Mouse (Mus musculus): Measurements from ENCODE around the gene Il6st. TPM values are rescaled to one million over a fixed set of nuclear protein-coding genes. Genes with fewer than 3 reads are reported as not detected.

Gene Il6st
- 20.2 and 22.4 TPM in 2 replicates for polyA plus RNA-seq (2014; fragmentation: Nextera tagmentation; extraction: Ambion mirVana)

DNA sequence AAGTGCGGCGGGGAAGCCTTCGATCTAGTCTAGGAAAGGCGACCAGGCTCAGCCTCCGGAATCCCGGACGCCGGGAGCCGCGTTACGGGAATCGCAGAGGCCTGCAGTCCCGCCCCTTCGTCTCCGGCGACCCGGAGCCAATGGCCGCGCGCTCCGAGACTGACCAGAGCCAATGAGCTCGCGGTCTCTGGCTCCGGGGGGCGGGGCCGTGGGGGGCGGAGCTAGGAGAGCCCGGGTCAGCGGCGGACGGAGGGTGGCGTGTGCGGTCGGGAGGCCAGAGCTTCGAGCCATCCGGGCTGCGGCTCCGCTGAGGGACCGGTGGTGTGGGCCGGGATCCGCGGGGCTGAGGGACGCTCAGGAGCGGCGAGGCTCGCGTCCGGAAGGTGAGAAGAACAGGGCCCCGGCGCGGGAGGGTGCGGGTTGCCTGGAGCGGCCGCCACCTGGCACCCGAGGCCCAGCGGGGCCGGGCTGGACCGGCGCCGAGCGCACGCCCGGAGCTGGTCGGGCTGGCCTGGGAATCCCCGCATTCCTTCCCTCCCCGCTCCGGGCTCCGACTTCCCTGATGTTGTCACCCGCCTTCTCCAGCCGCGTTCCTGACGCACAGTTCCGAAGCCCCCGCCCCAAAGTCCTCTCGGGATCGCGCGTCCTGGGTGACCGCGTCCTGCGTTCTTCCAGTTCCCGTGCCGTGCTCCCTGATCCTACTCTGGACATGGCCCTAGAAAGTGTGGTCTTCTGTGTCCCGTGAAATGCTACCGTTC lies at the start of gene Il6st:
Gene Il6st (plus strand): TSS at position 203 of the 758 bp plus-strand sequence.
- ATAC-seq (ENCODE audit: insufficient number of reproducible peaks, low FRiP score, low TSS enrichment, low read depth) (peak; percentile 99), DNase-seq (ENCODE audit: low spot score) (peak; percentile 97)
- WGBS = 0% methylated on average over 67 of the region's 85 CpGs
- H3K27ac ChIP-seq (replicated peaks; ENCODE audit: low read depth, low read length) = peak within 1 kb of the TSS; percentile 47; the same call in 1 of the 2 replicates
- peak within 1 kb of the TSS; percentile 84 for H3K9ac ChIP-seq (ENCODE audit: low read length)
- no peaks in the 10 kb centered on the region for H3K4me1 ChIP-seq (ENCODE audit: control insufficient read depth, insufficient read depth, low read length)
- no peaks in the 10 kb centered on the region for H3K36me3 ChIP-seq (ENCODE audit: control insufficient read depth, insufficient read depth, low read length)
- H3K27me3 ChIP-seq (ENCODE audit: control insufficient read depth, insufficient read depth, low read length) = no peaks in the 10 kb centered on the region
- peak within 1 kb of the TSS; percentile 83 for H3K4me2 ChIP-seq (ENCODE audit: low read depth, severe bottlenecking)
- H3K4me3 ChIP-seq (ENCODE audit: low read depth, low read length) = peak within 1 kb of the TSS; percentile 88
- no peaks in the 10 kb centered on the region for H3K9me3 ChIP-seq (ENCODE audit: control insufficient read depth, low read length)

- 84% methylated on average over 6 of the region's 6 CpGs for WGBS
- no peaks in the 10 kb centered on the region for H3K9me3 ChIP-seq (ENCODE audit: control insufficient read depth, low read length)
- no peaks in the 10 kb centered on the region for H3K36me3 ChIP-seq (ENCODE audit: control insufficient read depth, insufficient read depth, low read length)
- no peaks in the 10 kb centered on the region for H3K27me3 ChIP-seq (ENCODE audit: control insufficient read depth, insufficient read depth, low read length)
- no peak for ATAC-seq (ENCODE audit: insufficient number of reproducible peaks, low FRiP score, low TSS enrichment, low read depth)
- no peak overlapping the region for H3K4me2 ChIP-seq (ENCODE audit: low read depth, severe bottlenecking)
- no peak overlapping the region for H3K4me3 ChIP-seq (ENCODE audit: low read depth, low read length)
- no peak for DNase-seq (ENCODE audit: low spot score)
- H3K4me1 ChIP-seq (ENCODE audit: control insufficient read depth, insufficient read depth, low read length) = peaks cover 5% of the 10 kb centered on the region; the same call in 1 of the 2 replicates
- no peak overlapping the region for H3K27ac ChIP-seq (replicated peaks; ENCODE audit: low read depth, low read length)
- no peak overlapping the region for H3K9ac ChIP-seq (ENCODE audit: low read length)
Observed at GRCm38 (mm10) chr13:112415896-112416295, 48.0 kb upstream of the Il6st start.

GRCm38 (mm10) chr13:112416410-112417162 lies 47.3 kb upstream of the Il6st start:
- no peak overlapping the region for H3K4me2 ChIP-seq (ENCODE audit: low read depth, severe bottlenecking)
- H3K9me3 ChIP-seq (ENCODE audit: control insufficient read depth, low read length) = no peaks in the 10 kb centered on the region
- no peaks in the 10 kb centered on the region for H3K36me3 ChIP-seq (ENCODE audit: control insufficient read depth, insufficient read depth, low read length)
- ATAC-seq (ENCODE audit: insufficient number of reproducible peaks, low FRiP score, low TSS enrichment, low read depth) = 0 out of 2 replicates have a peak, but pooled peaks have one; percentile 70
- WGBS = 13% methylated on average over 8 of the region's 8 CpGs
- peaks cover 5% of the 10 kb centered on the region; the same call in 1 of the 2 replicates for H3K4me1 ChIP-seq (ENCODE audit: control insufficient read depth, insufficient read depth, low read length)
- H3K9ac ChIP-seq (ENCODE audit: low read length) = no peak overlapping the region
- H3K27ac ChIP-seq (replicated peaks; ENCODE audit: low read depth, low read length) = peak overlapping the region; percentile 38; the same call in 1 of the 2 replicates
- H3K4me3 ChIP-seq (ENCODE audit: low read depth, low read length) = no peak overlapping the region
- no peaks in the 10 kb centered on the region for H3K27me3 ChIP-seq (ENCODE audit: control insufficient read depth, insufficient read depth, low read length)
- peak; percentile 37 for DNase-seq (ENCODE audit: low spot score)

DNA sequence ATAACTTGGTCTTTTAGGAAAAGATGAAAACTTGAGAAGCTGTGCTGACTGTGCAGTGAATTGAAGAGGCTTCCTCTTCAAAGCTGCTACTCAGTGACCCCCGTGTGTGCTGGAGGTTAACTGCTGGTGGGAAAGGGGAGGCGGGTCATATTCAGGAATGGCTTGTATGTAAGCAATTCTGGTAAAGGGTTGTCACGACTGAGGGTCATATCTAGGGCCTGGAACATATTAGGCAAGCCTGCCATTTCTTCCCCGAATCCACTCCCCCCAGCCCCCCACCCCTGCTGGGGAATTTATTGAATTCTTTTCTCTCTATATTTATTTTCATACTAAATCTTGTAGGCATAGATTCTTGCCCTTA lies 46.7 kb upstream of the Il6st start:
- Histone ChIP-seq H3K27ac (replicated peaks; ENCODE audit: low read depth, low read length) (no peak overlapping the region), H3K4me3 (ENCODE audit: low read depth, low read length) (no peak overlapping the region), H3K9me3 (ENCODE audit: control insufficient read depth, low read length) (no peaks in the 10 kb centered on the region), H3K27me3 (ENCODE audit: control insufficient read depth, insufficient read depth, low read length) (no peaks in the 10 kb centered on the region), H3K9ac (ENCODE audit: low read length) (no peak overlapping the region), H3K4me2 (ENCODE audit: low read depth, severe bottlenecking) (no peak overlapping the region), H3K4me1 (ENCODE audit: control insufficient read depth, insufficient read depth, low read length) (peaks cover 5% of the 10 kb centered on the region; the same call in 1 of the 2 replicates), H3K36me3 (ENCODE audit: control insufficient read depth, insufficient read depth, low read length) (no peaks in the 10 kb centered on the region)
- ATAC-seq (ENCODE audit: insufficient number of reproducible peaks, low FRiP score, low TSS enrichment, low read depth) (peak; percentile 60; the same call in 1 of the 2 replicates), DNase-seq (ENCODE audit: low spot score) (peak; percentile 40)
- WGBS = 18% methylated on average over 4 of the region's 4 CpGs

DNA sequence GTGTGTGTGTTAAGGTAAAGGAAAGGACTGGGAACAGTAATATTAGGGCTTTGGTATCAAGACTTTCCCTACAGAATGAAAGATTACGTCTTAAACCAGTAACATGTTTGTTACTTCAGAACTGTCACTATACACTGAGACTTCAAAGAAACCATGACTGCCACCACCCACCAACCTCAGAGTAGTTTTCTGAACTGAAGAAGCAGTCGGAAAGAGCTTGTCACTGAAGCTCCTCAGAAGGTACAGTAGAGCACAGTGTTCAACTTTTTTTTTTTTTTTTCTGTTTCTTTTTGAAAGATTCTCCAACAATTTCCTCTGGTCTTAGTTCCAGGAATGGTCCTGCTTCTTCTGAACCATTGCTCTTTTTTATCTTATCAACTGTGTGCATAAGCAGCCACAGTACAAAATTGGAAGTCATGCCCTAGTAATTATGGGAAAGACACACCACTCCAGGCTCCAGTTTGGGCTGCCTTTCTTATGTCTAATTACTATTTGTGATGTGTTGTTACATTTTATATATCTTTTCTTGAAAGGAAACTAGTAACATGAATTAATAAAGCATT lies 45.9 kb upstream of the Il6st start:
- DNase-seq (ENCODE audit: low spot score) = no peak
- no peaks in the 10 kb centered on the region for H3K27me3 ChIP-seq (ENCODE audit: control insufficient read depth, insufficient read depth, low read length)
- peaks cover 5% of the 10 kb centered on the region; the same call in 1 of the 2 replicates for H3K4me1 ChIP-seq (ENCODE audit: control insufficient read depth, insufficient read depth, low read length)
- no peak overlapping the region for H3K27ac ChIP-seq (replicated peaks; ENCODE audit: low read depth, low read length)
- ATAC-seq (ENCODE audit: insufficient number of reproducible peaks, low FRiP score, low TSS enrichment, low read depth) = no peak
- WGBS = 72% methylated on average over 2 of the region's 2 CpGs
- no peak overlapping the region for H3K4me3 ChIP-seq (ENCODE audit: low read depth, low read length)
- no peaks in the 10 kb centered on the region for H3K9me3 ChIP-seq (ENCODE audit: control insufficient read depth, low read length)
- no peak overlapping the region for H3K4me2 ChIP-seq (ENCODE audit: low read depth, severe bottlenecking)
- no peaks in the 10 kb centered on the region for H3K36me3 ChIP-seq (ENCODE audit: control insufficient read depth, insufficient read depth, low read length)
- no peak overlapping the region for H3K9ac ChIP-seq (ENCODE audit: low read length)

GRCm38 (mm10) chr13:112418595-112418994 lies 45.3 kb upstream of the Il6st start:
- H3K36me3 ChIP-seq (ENCODE audit: control insufficient read depth, insufficient read depth, low read length) = no peaks in the 10 kb centered on the region
- no peak for ATAC-seq (ENCODE audit: insufficient number of reproducible peaks, low FRiP score, low TSS enrichment, low read depth)

DNA sequence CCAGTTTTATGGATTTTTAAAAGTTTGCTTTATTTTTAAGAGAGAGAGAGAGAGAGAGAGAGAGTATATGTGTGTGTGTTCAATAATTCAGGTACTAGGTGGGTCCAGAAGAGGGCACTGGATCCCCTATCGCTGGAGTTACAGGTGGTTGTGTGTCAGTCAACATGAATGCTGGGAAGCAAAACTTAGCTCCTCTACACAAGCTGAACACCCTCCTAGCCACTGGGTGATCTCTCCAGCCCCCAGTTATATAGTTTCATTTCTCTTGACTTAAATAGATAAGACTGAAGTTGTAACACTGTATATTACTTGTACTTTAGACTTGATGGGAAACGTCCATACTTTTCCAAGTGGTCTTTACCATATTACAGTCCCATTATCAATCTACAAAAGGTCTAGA lies 39.7 kb upstream of the Il6st start:
- WGBS = 83% methylated on average over 2 of the region's 2 CpGs
- no peak overlapping the region for H3K4me3 ChIP-seq (ENCODE audit: low read depth, low read length)
- DNase-seq (ENCODE audit: low spot score) = no peak
- H3K4me1 ChIP-seq (ENCODE audit: control insufficient read depth, insufficient read depth, low read length) = no peaks in the 10 kb centered on the region
- ATAC-seq (ENCODE audit: insufficient number of reproducible peaks, low FRiP score, low TSS enrichment, low read depth) = no peak
- no peaks in the 10 kb centered on the region for H3K27me3 ChIP-seq (ENCODE audit: control insufficient read depth, insufficient read depth, low read length)
- no peak overlapping the region for H3K4me2 ChIP-seq (ENCODE audit: low read depth, severe bottlenecking)
- no peak overlapping the region for H3K27ac ChIP-seq (replicated peaks; ENCODE audit: low read depth, low read length)
- no peaks in the 10 kb centered on the region for H3K36me3 ChIP-seq (ENCODE audit: control insufficient read depth, insufficient read depth, low read length)
- no peaks in the 10 kb centered on the region; the same call in 1 of the 2 replicates for H3K9me3 ChIP-seq (ENCODE audit: control insufficient read depth, low read length)
- no peak overlapping the region for H3K9ac ChIP-seq (ENCODE audit: low read length)

More at GRCm38 (mm10) chr13:112418595-112418994, 45.3 kb upstream of the Il6st start:
- no peak for DNase-seq (ENCODE audit: low spot score)
- no peaks in the 10 kb centered on the region for H3K27me3 ChIP-seq (ENCODE audit: control insufficient read depth, insufficient read depth, low read length)
- WGBS = 93% methylated on average over 4 of the region's 4 CpGs
- H3K4me1 ChIP-seq (ENCODE audit: control insufficient read depth, insufficient read depth, low read length) = peaks cover 5% of the 10 kb centered on the region; the same call in 1 of the 2 replicates
- H3K9me3 ChIP-seq (ENCODE audit: control insufficient read depth, low read length) = no peaks in the 10 kb centered on the region
- no peak overlapping the region for H3K27ac ChIP-seq (replicated peaks; ENCODE audit: low read depth, low read length)
- H3K4me2 ChIP-seq (ENCODE audit: low read depth, severe bottlenecking) = no peak overlapping the region
- no peak overlapping the region for H3K9ac ChIP-seq (ENCODE audit: low read length)
- H3K4me3 ChIP-seq (ENCODE audit: low read depth, low read length) = no peak overlapping the region

DNA sequence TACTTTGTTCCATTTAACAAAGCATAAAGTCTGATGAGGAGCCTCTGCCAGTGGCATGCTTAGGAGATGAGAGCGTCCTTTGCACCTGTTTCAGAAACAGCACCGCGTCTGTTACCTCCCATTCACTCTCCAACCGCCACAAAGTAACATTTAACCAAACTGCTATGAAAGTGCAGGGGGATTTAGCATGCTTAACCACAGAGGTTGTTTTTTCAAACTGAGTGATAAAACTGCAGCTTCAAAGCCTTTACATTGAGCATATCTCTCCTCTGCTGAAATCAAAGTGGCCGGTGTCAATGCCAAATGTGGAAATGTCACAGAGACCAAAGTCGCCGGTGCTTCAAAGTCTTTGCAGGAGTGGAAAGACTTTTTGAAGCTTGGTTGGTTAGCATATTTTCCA lies 39.2 kb upstream of the Il6st start:
- no peaks in the 10 kb centered on the region; the same call in 1 of the 2 replicates for H3K9me3 ChIP-seq (ENCODE audit: control insufficient read depth, low read length)
- ATAC-seq (ENCODE audit: insufficient number of reproducible peaks, low FRiP score, low TSS enrichment, low read depth) (no peak), DNase-seq (ENCODE audit: low spot score) (no peak)
- WGBS = 77% methylated on average over 7 of the region's 7 CpGs
- H3K4me1 ChIP-seq (ENCODE audit: control insufficient read depth, insufficient read depth, low read length) = no peaks in the 10 kb centered on the region
- H3K9ac ChIP-seq (ENCODE audit: low read length) = no peak overlapping the region
- no peaks in the 10 kb centered on the region for H3K36me3 ChIP-seq (ENCODE audit: control insufficient read depth, insufficient read depth, low read length)
- H3K27me3 ChIP-seq (ENCODE audit: control insufficient read depth, insufficient read depth, low read length) = no peaks in the 10 kb centered on the region
- no peak overlapping the region for H3K27ac ChIP-seq (replicated peaks; ENCODE audit: low read depth, low read length)
- H3K4me3 ChIP-seq (ENCODE audit: low read depth, low read length) = no peak overlapping the region
- no peak overlapping the region for H3K4me2 ChIP-seq (ENCODE audit: low read depth, severe bottlenecking)
